Mouse (Mus musculus): ENCODE results near the gene Dok3. TPM values are rescaled to one million over a fixed set of nuclear protein-coding genes. Genes with fewer than 3 reads are reported as not detected.

Gene Dok3
- total and polyA plus RNA-seq, 3 experiments: 9.0 to 38.4 (median 30.3) TPM

- H3K4me1 ChIP-seq (ENCODE audit: control insufficient read depth in 1 of 2, insufficient read depth in 2 of 2): peaks cover 24 to 33% of the 10 kb centered on the region in 2 experiments
- no peaks in the 10 kb centered on the region for H3K79me2 ChIP-seq (replicated peaks; ENCODE audit: control insufficient read depth, extremely low read depth, insufficient read depth, poor library complexity, severe bottlenecking)
- H3K4me3 ChIP-seq (replicated peaks in 1 of 3; ENCODE audit: low read depth in 2 of 3, low read length in 2 of 3, poor library complexity in 1 of 3): no peak overlapping the region
- dilution Hi-C loops (cut with MboI; ENCODE audit: extremely low pct_ligation_motif_present, extremely low pct_unique_long_range_greater_than_20kb, low sequenced_read_pairs): no loop called here
- H3K9ac ChIP-seq (ENCODE audit: insufficient read depth, low read depth): no peak overlapping the region
- in situ Hi-C loops (cut with MboI; ENCODE audit: low pct_ligation_motif_present, low pct_unique_long_range_greater_than_20kb, low sequenced_read_pairs): no loop called here
- TF ChIP-seq CTCF (conservative IDR thresholded peaks at IDR 0.05 in 1 of 2, IDR thresholded peaks at IDR 0.05 in 1 of 2; ENCODE audit: low read depth in 2 of 2, low read length in 2 of 2): no peak
- no peak overlapping the region for H3K4me2 ChIP-seq (ENCODE audit: insufficient read depth, low read depth, poor library complexity, severe bottlenecking)
- peaks cover 43 to 69% of the 10 kb centered on the region in 2 experiments for H3K36me3 ChIP-seq (replicated peaks in 1 of 2; ENCODE audit: control insufficient read depth in 1 of 2, insufficient read depth in 1 of 2, low read length in 1 of 2)
- no peaks in the 10 kb centered on the region for H3K9me3 ChIP-seq (replicated peaks; ENCODE audit: low read length)
- DNase-seq (ENCODE audit: extremely low read depth): no peak
- H3K27ac ChIP-seq (ENCODE audit: insufficient read depth, low read depth): no peak overlapping the region
- H3K27me3 ChIP-seq (replicated peaks): no peaks in the 10 kb centered on the region
Observed at GRCm38 (mm10) chr13:55508531-55508930, 20.6 kb downstream of the Dok3 start.

GRCm38 (mm10) chr13:55507877-55508276, 21.2 kb downstream of the Dok3 start:
- no peak overlapping the region for H3K9ac ChIP-seq (ENCODE audit: insufficient read depth, low read depth)
- H3K27me3 ChIP-seq (replicated peaks): no peaks in the 10 kb centered on the region
- dilution Hi-C loops (cut with MboI; ENCODE audit: extremely low pct_ligation_motif_present, extremely low pct_unique_long_range_greater_than_20kb, low sequenced_read_pairs) (no loop called here), in situ Hi-C loops (cut with MboI; ENCODE audit: low pct_ligation_motif_present, low pct_unique_long_range_greater_than_20kb, low sequenced_read_pairs) (no loop called here)
- TF ChIP-seq USF1 (IDR thresholded peaks at IDR 0.05; ENCODE audit: low read depth, low read length) (no peak), CHD2 (IDR thresholded peaks at IDR 0.05; ENCODE audit: low read length) (no peak), ETS1 (conservative IDR thresholded peaks at IDR 0.05; ENCODE audit: low read depth, low read length) (no peak), ZC3H11A (IDR thresholded peaks at IDR 0.05; ENCODE audit: low read depth, low read length) (no peak), USF2 (conservative IDR thresholded peaks at IDR 0.05; ENCODE audit: low read depth, low read length) (no peak)
- H3K4me2 ChIP-seq (ENCODE audit: insufficient read depth, low read depth, poor library complexity, severe bottlenecking): no peak overlapping the region
- peaks cover 24 to 33% of the 10 kb centered on the region in 2 experiments for H3K4me1 ChIP-seq (ENCODE audit: control insufficient read depth in 1 of 2, insufficient read depth in 2 of 2)
- DNase-seq (ENCODE audit: extremely low read depth): no peak
- no peaks in the 10 kb centered on the region for H3K79me2 ChIP-seq (replicated peaks; ENCODE audit: control insufficient read depth, extremely low read depth, insufficient read depth, poor library complexity, severe bottlenecking)
- H3K4me3 ChIP-seq (replicated peaks in 1 of 3; ENCODE audit: low read depth in 2 of 3, low read length in 2 of 3, poor library complexity in 1 of 3): no peak overlapping the region
- H3K9me3 ChIP-seq (replicated peaks; ENCODE audit: low read length): no peaks in the 10 kb centered on the region
- peaks cover 48 to 76% of the 10 kb centered on the region in 2 experiments for H3K36me3 ChIP-seq (replicated peaks in 1 of 2; ENCODE audit: control insufficient read depth in 1 of 2, insufficient read depth in 1 of 2, low read length in 1 of 2)
- H3K27ac ChIP-seq (ENCODE audit: insufficient read depth, low read depth): no peak overlapping the region

- no peak overlapping the region for H3K9ac ChIP-seq (ENCODE audit: insufficient read depth, low read depth)
- no peaks in the 10 kb centered on the region for H3K9me3 ChIP-seq (replicated peaks; ENCODE audit: low read length)
- no peak for DNase-seq (ENCODE audit: extremely low read depth)
- H3K4me2 ChIP-seq (ENCODE audit: insufficient read depth, low read depth, poor library complexity, severe bottlenecking): no peak overlapping the region
- in situ Hi-C loops (cut with MboI; ENCODE audit: low pct_ligation_motif_present, low pct_unique_long_range_greater_than_20kb, low sequenced_read_pairs) (no loop called here), dilution Hi-C loops (cut with MboI; ENCODE audit: extremely low pct_ligation_motif_present, extremely low pct_unique_long_range_greater_than_20kb, low sequenced_read_pairs) (no loop called here)
- peaks cover 16 to 24% of the 10 kb centered on the region in 2 experiments for H3K4me1 ChIP-seq (ENCODE audit: control insufficient read depth in 1 of 2, insufficient read depth in 2 of 2)
- no peaks in the 10 kb centered on the region for H3K27me3 ChIP-seq (replicated peaks)
- H3K4me3 ChIP-seq (replicated peaks in 1 of 3; ENCODE audit: low read depth in 2 of 3, low read length in 2 of 3, poor library complexity in 1 of 3): no peak overlapping the region
- peaks cover 48 to 85% of the 10 kb centered on the region in 2 experiments for H3K36me3 ChIP-seq (replicated peaks in 1 of 2; ENCODE audit: control insufficient read depth in 1 of 2, insufficient read depth in 1 of 2, low read length in 1 of 2)
- TF ChIP-seq MYC (IDR thresholded peaks at IDR 0.05; ENCODE audit: low read depth, low read length) (no peak), ZKSCAN1 (IDR thresholded peaks at IDR 0.05; ENCODE audit: borderline replicate concordance, low read depth, low read length) (no peak), MAZ (IDR thresholded peaks at IDR 0.05; ENCODE audit: low read depth, low read length) (no peak), POLR2AphosphoS2 (IDR thresholded peaks at IDR 0.05; ENCODE audit: low read depth, low read length) (no peak), KAT2A (IDR thresholded peaks at IDR 0.05; ENCODE audit: insufficient replicate concordance, low read length) (no peak), UBTF (IDR thresholded peaks at IDR 0.05; ENCODE audit: low read depth, low read length) (no peak), MXI1 (IDR thresholded peaks at IDR 0.05; ENCODE audit: low read depth, low read length) (no peak), IRF4 (IDR thresholded peaks at IDR 0.05; ENCODE audit: low read depth, low read length) (no peak), E2F4 (IDR thresholded peaks at IDR 0.05; ENCODE audit: insufficient replicate concordance, low read depth, low read length) (no peak), EP300 (IDR thresholded peaks at IDR 0.05; ENCODE audit: low read length) (no peak), ZC3H11A (IDR thresholded peaks at IDR 0.05; ENCODE audit: low read depth, low read length) (no peak), ZNF384 (IDR thresholded peaks at IDR 0.05; ENCODE audit: low read depth, low read length) (no peak), NELFE (IDR thresholded peaks at IDR 0.05; ENCODE audit: low read depth, low read length) (no peak), BHLHE40 (IDR thresholded peaks at IDR 0.05; ENCODE audit: low read depth, low read length) (no peak), NRF1 (IDR thresholded peaks at IDR 0.05; ENCODE audit: low read depth, low read length) (no peak), ETS1 (conservative IDR thresholded peaks at IDR 0.05; ENCODE audit: low read depth, low read length) (no peak), MEF2A (IDR thresholded peaks at IDR 0.05; ENCODE audit: borderline replicate concordance, low read depth, low read length) (no peak), ZMIZ1 (IDR thresholded peaks at IDR 0.05; ENCODE audit: low read depth, low read length) (no peak), POLR2A (IDR thresholded peaks at IDR 0.05; ENCODE audit: low read depth, low read length) (no peak)
- no peak overlapping the region for H3K27ac ChIP-seq (ENCODE audit: insufficient read depth, low read depth)
- H3K79me2 ChIP-seq (replicated peaks; ENCODE audit: control insufficient read depth, extremely low read depth, insufficient read depth, poor library complexity, severe bottlenecking): no peaks in the 10 kb centered on the region
Observed at GRCm38 (mm10) chr13:55506697-55507096, 22.4 kb downstream of the Dok3 start.

Measured in CH12.LX (cell line).